Mouse (Mus musculus): ENCODE results near the gene Cenpb. TPM values are rescaled to one million over a fixed set of nuclear protein-coding genes. Genes with fewer than 3 reads are reported as not detected.

Gene Cenpb
- polyA plus RNA-seq, 1 experiment from 2014 or later = 16.2 TPM

- H3K4me3 ChIP-seq (replicated peaks) = no peak overlapping the region
- H3K36me3 ChIP-seq (replicated peaks) = peaks cover 38% of the 10 kb centered on the region
- H3K4me1 ChIP-seq = peaks cover 53% of the 10 kb centered on the region
- H3K27me3 ChIP-seq = no peaks in the 10 kb centered on the region
- WGBS = 8% methylated on average over 10 of the region's 10 CpGs
- H3K9me3 ChIP-seq = no peaks in the 10 kb centered on the region
- H3K4me2 ChIP-seq = peak overlapping the region; percentile 36
- no peak overlapping the region; the same call in 1 of the 2 replicates for H3K9ac ChIP-seq
- peak overlapping the region; percentile 85 for H3K27ac ChIP-seq
- ATAC-seq (ENCODE audit: low FRiP score) = peak; percentile 79
These were observed 10.6 kb upstream of the Cenpb start for GRCm38 (mm10) chr2:131190344-131191004.

DNA sequence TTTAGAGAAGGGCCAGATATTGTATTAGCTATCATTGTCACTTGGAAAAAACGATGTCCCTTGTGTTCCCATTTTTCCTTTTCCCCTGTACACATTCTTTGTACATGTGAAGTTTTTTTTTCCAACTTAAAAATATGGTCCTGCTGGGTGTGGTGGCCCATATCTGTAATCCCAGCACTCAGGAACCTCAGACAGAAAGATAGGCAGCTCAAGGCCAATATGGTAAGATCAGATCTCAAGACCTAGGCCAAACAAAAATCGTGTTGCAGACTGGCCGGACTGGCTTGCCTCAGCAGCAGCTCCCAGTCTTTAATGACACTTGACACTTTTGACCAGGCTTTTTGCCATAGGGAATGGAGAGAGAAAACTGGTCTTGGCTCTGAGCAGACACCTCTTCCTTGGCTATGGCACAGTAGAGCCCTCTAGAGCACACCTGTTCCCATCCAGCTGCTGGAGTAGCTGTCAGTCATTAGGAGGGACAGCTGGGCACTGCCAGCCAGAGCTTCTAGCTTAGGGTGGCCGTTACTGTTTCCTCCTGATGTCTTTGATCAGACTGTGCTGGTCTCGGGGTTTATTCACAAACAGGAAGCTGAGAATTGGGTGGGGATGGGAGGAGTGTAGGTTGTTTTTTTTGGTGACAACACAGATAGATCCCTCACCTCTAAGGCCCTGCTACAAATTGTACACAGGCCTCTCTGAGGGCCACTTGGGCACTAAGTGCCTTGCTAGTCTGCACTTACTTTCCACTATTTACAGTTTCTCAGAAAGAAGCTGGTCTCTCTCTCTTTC, 9.8 kb upstream of the Cenpb start:
- Histone ChIP-seq H3K4me3 (replicated peaks) (no peak overlapping the region), H3K27me3 (no peaks in the 10 kb centered on the region), H3K36me3 (replicated peaks) (peaks cover 32% of the 10 kb centered on the region), H3K4me1 (peaks cover 53% of the 10 kb centered on the region), H3K9me3 (no peaks in the 10 kb centered on the region), H3K9ac (no peak overlapping the region), H3K4me2 (peak overlapping the region; percentile 36), H3K27ac (peak overlapping the region; percentile 85)
- ATAC-seq (ENCODE audit: low FRiP score) = no peak
- 32% methylated on average over 5 of the region's 5 CpGs for WGBS

DNA sequence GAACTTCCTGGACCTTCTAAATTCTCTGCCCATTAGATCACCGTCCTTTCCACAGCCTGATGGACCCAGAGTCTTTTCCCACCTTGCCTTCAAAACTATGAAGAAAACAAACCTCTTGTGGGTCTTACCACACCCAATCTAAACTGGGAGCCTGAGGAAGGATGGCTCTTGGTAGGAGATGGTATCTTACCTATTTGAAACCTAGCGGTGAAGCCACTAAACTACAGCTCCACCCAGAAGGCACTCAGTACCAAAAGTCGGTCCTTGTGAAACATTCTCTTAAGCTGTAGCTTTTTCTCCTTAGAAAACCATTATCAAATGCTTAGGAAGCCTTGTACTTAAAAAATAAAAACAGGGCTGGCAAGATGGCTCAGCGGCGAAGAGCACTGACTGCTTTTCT, 8.4 kb upstream of the Cenpb start:
- peaks cover 18% of the 10 kb centered on the region for H3K36me3 ChIP-seq (replicated peaks)
- H3K9me3 ChIP-seq = no peaks in the 10 kb centered on the region
- no peak overlapping the region for H3K9ac ChIP-seq
- peaks cover 53% of the 10 kb centered on the region for H3K4me1 ChIP-seq
- no peaks in the 10 kb centered on the region for H3K27me3 ChIP-seq
- ATAC-seq (ENCODE audit: low FRiP score) = no peak
- no peak overlapping the region for H3K27ac ChIP-seq
- WGBS = 94% methylated on average over 5 of the region's 5 CpGs
- peak overlapping the region; percentile 76 for H3K4me2 ChIP-seq
- no peak overlapping the region for H3K4me3 ChIP-seq (replicated peaks)

DNA sequence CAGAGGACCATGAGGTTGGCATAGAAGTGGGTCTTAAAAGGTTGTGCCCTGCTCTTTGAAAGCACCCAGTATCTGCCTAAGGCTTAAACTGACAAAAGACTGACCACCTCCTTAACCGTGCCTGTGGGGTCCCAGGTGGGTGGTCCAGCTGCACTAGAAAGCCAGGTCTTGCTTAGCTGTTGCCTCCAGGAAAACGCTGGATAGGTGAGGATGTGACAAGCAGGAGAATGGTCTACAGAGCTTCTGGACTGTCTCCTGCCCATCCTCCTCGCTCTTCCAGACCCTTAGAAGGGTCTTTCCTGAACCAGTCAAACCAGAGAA, 7.7 kb upstream of the Cenpb start:
- WGBS = 20% methylated on average over 3 of the region's 3 CpGs
- H3K4me1 ChIP-seq = peaks cover 53% of the 10 kb centered on the region

DNA sequence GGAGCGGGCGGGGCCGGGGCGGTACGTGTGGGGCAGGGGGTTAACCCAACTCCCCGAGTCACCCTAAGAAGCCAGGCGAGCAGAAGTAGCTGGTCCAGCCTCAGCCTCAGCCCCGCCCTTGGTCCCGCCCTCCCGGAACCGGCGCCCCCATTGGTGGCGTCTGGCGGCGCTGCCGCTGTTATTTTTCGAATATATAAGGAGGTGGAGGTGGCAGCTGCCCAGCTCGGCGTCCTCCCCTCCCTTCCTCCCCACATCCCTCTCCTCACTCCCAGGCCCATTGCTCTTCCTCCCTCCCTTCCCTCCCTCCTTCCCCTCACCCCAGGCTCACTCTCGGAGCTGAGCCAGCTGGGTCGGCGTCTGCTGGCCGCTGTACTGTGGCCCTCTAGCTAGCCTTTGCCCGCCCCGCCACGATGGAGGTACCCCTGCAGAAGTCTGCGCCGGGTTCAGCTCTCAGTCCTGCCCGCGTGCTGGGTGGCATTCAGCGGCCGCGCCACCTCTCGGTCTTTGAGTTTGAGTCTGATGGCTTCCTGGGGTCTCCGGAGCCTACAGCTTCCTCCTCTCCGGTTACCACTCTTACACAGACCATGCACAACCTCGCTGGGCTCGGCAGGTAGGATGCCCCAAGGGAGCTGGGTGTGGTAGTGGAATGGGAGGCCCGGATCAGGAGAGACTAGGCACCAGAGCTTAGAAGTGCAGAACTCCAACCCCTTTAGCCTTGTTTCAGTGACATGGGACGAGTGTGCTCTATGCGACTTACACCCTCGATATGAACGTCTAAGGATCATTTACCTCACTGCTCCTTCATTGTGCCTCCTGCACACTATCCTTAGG, 7.1 kb upstream of the Cenpb start, which contains the start of the genes Cdc25b and Spef1:
TSS of gene Cdc25b (plus strand) at position 179 of the 831 bp plus-strand sequence.
TSS of gene Spef1 (minus strand) at position 512 of the 831 bp plus-strand sequence.
- peaks cover 53% of the 10 kb centered on the region for H3K4me1 ChIP-seq
- H3K27me3 ChIP-seq = no peaks in the 10 kb centered on the region
- peak; percentile 84 for ATAC-seq (ENCODE audit: low FRiP score)
- no peaks in the 10 kb centered on the region for H3K9me3 ChIP-seq
- peaks cover 8% of the 10 kb centered on the region; the same call in 1 of the 2 replicates for H3K36me3 ChIP-seq (replicated peaks)
- H3K4me2 ChIP-seq = peak within 1 kb of the TSS; percentile 76
- H3K27ac ChIP-seq = peak within 1 kb of the TSS; percentile 79
- peak within 1 kb of the TSS; percentile 82 for H3K9ac ChIP-seq
- WGBS = under 1% methylated on average over 41 of the region's 43 CpGs
- H3K4me3 ChIP-seq (replicated peaks) = peak within 1 kb of the TSS; percentile 60

More for the DNA sequence above, 7.7 kb upstream of the Cenpb start:
- Histone ChIP-seq H3K4me2 (peak overlapping the region; percentile 76), H3K36me3 (replicated peaks) (peaks cover 10% of the 10 kb centered on the region), H3K27ac (peak overlapping the region; percentile 79), H3K9ac (peak overlapping the region; percentile 82), H3K9me3 (no peaks in the 10 kb centered on the region), H3K4me3 (replicated peaks) (peak overlapping the region; percentile 60), H3K27me3 (no peaks in the 10 kb centered on the region)
- no peak for ATAC-seq (ENCODE audit: low FRiP score)

GRCm38 (mm10) chr2:131186343-131186742, 6.5 kb upstream of the Cenpb start:
- Histone ChIP-seq H3K4me1 (peaks cover 48% of the 10 kb centered on the region), H3K36me3 (replicated peaks) (peaks cover 1% of the 10 kb centered on the region; the same call in 1 of the 2 replicates), H3K4me2 (peak overlapping the region; percentile 76), H3K4me3 (replicated peaks) (peak overlapping the region; percentile 60), H3K9me3 (no peaks in the 10 kb centered on the region), H3K9ac (peak overlapping the region; percentile 82), H3K27ac (peak overlapping the region; percentile 79), H3K27me3 (no peaks in the 10 kb centered on the region)
- ATAC-seq (ENCODE audit: low FRiP score) = peak; percentile 1; the same call in 1 of the 2 replicates
- 2% methylated on average over 14 of the region's 14 CpGs for WGBS

GRCm38 (mm10) chr2:131179246-131179886, 501 bp downstream of the Cenpb start:
- H3K9ac ChIP-seq = peak overlapping the region; percentile 97
- H3K27me3 ChIP-seq = no peaks in the 10 kb centered on the region
- under 1% methylated on average over 65 of the region's 67 CpGs for WGBS
- peak; percentile 25 for ATAC-seq (ENCODE audit: low FRiP score)
- H3K9me3 ChIP-seq = 0 out of 2 replicates have a peak, but pooled peaks cover 2% of the 10 kb centered on the region
- peak overlapping the region; percentile 89 for H3K4me3 ChIP-seq (replicated peaks)
- peak overlapping the region; percentile 92 for H3K27ac ChIP-seq
- H3K36me3 ChIP-seq (replicated peaks) = peaks cover 14% of the 10 kb centered on the region
- H3K4me2 ChIP-seq = peak overlapping the region; percentile 99
- peaks cover 44% of the 10 kb centered on the region for H3K4me1 ChIP-seq

GRCm38 (mm10) chr2:131178828-131179245, 1.0 kb downstream of the Cenpb start:
- 27% methylated on average over 26 of the region's 26 CpGs for WGBS
- Histone ChIP-seq H3K9ac (peak overlapping the region; percentile 97), H3K9me3 (0 out of 2 replicates have a peak, but pooled peaks cover 2% of the 10 kb centered on the region), H3K4me2 (peak overlapping the region; percentile 99), H3K4me3 (replicated peaks) (peak overlapping the region; percentile 89), H3K36me3 (replicated peaks) (peaks cover 14% of the 10 kb centered on the region), H3K4me1 (peaks cover 49% of the 10 kb centered on the region), H3K27me3 (0 out of 2 replicates have a peak, but pooled peaks cover 2% of the 10 kb centered on the region), H3K27ac (peak overlapping the region; percentile 92)
- no peak; the same call in 1 of the 2 replicates for ATAC-seq (ENCODE audit: low FRiP score)

GRCm38 (mm10) chr2:131177932-131178331, 1.9 kb downstream of the Cenpb start:
- Histone ChIP-seq H3K9ac (peak overlapping the region; percentile 97), H3K36me3 (replicated peaks) (peaks cover 14% of the 10 kb centered on the region), H3K4me1 (peaks cover 50% of the 10 kb centered on the region), H3K4me2 (peak overlapping the region; percentile 99), H3K27me3 (peaks cover 11% of the 10 kb centered on the region), H3K27ac (0 out of 2 replicates have a peak overlapping the region, but pooled peaks have one; percentile 2), H3K9me3 (0 out of 2 replicates have a peak, but pooled peaks cover 2% of the 10 kb centered on the region), H3K4me3 (replicated peaks) (peak overlapping the region; percentile 89)
- 91% methylated on average over 9 of the region's 9 CpGs for WGBS
- ATAC-seq (ENCODE audit: low FRiP score) = no peak

DNA sequence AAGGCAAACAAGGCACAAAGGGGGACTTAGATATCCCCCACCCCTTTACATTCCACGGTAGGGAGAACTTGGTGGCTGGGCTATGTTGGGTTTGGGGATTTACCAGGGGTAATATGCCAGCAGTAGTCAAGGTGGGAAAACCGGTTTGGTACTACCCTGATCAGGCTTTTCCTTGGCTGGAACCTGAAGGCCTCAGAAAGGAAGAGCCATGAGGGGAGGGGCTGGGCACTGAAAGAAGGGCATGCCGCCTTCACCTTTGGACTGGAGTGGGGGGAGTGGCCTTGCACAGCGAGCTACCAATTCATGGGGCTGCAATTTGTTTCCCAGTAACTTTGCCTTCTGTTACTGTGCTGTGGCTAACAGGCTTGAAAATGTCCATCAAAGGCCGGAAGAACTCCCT, 3.4 kb downstream of the Cenpb start:
- H3K4me2 ChIP-seq = peak overlapping the region; percentile 99; the same call in 1 of the 2 replicates
- ATAC-seq (ENCODE audit: low FRiP score) = no peak
- H3K36me3 ChIP-seq (replicated peaks) = peaks cover 25% of the 10 kb centered on the region
- whole genome bisulfite sequencing = 70% methylated on average over 5 of the region's 5 CpGs
- peaks cover 56% of the 10 kb centered on the region for H3K4me1 ChIP-seq
- peaks cover 25% of the 10 kb centered on the region for H3K27me3 ChIP-seq
- no peak overlapping the region for H3K27ac ChIP-seq
- 0 out of 2 replicates have a peak overlapping the region, but pooled peaks have one; percentile 97 for H3K9ac ChIP-seq
- H3K4me3 ChIP-seq (replicated peaks) = no peak overlapping the region
- H3K9me3 ChIP-seq = 0 out of 2 replicates have a peak, but pooled peaks cover 2% of the 10 kb centered on the region

GRCm38 (mm10) chr2:131175945-131176309, 3.9 kb downstream of the Cenpb start:
- H3K27ac ChIP-seq = 0 out of 2 replicates have a peak overlapping the region, but pooled peaks have one; percentile 36
- H3K4me1 ChIP-seq = peaks cover 60% of the 10 kb centered on the region
- no peak overlapping the region for H3K4me3 ChIP-seq (replicated peaks)
- H3K4me2 ChIP-seq = no peak overlapping the region
- H3K9me3 ChIP-seq = 0 out of 2 replicates have a peak, but pooled peaks cover 2% of the 10 kb centered on the region
- 83% methylated on average over 1 of the region's 1 CpGs for WGBS
- peaks cover 31% of the 10 kb centered on the region for H3K27me3 ChIP-seq
- no peak overlapping the region for H3K9ac ChIP-seq
- no peak for ATAC-seq (ENCODE audit: low FRiP score)
- H3K36me3 ChIP-seq (replicated peaks) = peaks cover 29% of the 10 kb centered on the region
